Mouse (Mus musculus) CH12.LX (cell line): ENCODE data around the gene Pin4. TPM values are rescaled to one million over a fixed set of nuclear protein-coding genes. Genes with fewer than 3 reads are reported as not detected.

ENCODE experiments used
- DNase-seq: peaks from one replicate; pipeline ENCODE4 v3.0.0-alpha.2; 2013; ENCODE audit errors: extremely low read depth
- H3K27ac ChIP-seq: 2 replicates; pipeline ENCODE4 v1.5.1; 2012; ENCODE audit warnings: low read depth, mild to moderate bottlenecking, control low read depth, moderate library complexity; ENCODE audit not compliant: insufficient read depth
- H3K27me3 ChIP-seq: replicated peaks from 2 replicates; pipeline ENCODE3; 2012; ENCODE audit warnings: inconsistent platforms
- H3K36me3 ChIP-seq, 2 experiments: replicated peaks in 1 of 2; 2 replicates each; pipeline versions ENCODE3 to v1.6.1; 2012; ENCODE audit warnings: inconsistent platforms in 1 of 2, low read length in 1 of 2, mild to moderate bottlenecking in 1 of 2, mixed read lengths in 1 of 2, moderate library complexity in 1 of 2; ENCODE audit not compliant: control insufficient read depth in 1 of 2, insufficient read depth in 1 of 2
- H3K4me1 ChIP-seq, 2 experiments: 2 replicates each; pipeline ENCODE4 v1.6.1; 2012; ENCODE audit warnings: inconsistent platforms in 1 of 2, moderate library complexity in 1 of 2; ENCODE audit not compliant: insufficient read depth in 2 of 2, control insufficient read depth in 1 of 2
- H3K4me2 ChIP-seq: 2 replicates; pipeline ENCODE4 v1.6.1; 2012; ENCODE audit warnings: low read depth, mild to moderate bottlenecking, control low read depth; ENCODE audit not compliant: poor library complexity, insufficient read depth, severe bottlenecking
- H3K4me3 ChIP-seq, 3 experiments: fragments of 150-350 bp in 1 of 3; sonication (generic) in 1 of 3; replicated peaks in 1 of 3; 2 replicates each; pipeline versions ENCODE3 to v1.5.1; 2011 to 2012; ENCODE audit warnings: low read depth in 2 of 3, low read length in 2 of 3, mild to moderate bottlenecking in 2 of 3, moderate library complexity in 2 of 3, control low read depth in 1 of 3, improper control_type of control experiment in 1 of 3, inconsistent platforms in 1 of 3, mixed read lengths in 1 of 3; ENCODE audit not compliant: poor library complexity in 1 of 3
- H3K79me2 ChIP-seq: replicated peaks from 2 replicates; pipeline ENCODE4 v1.6.1; 2012; ENCODE audit warnings: mild to moderate bottlenecking, moderate library complexity; ENCODE audit not compliant: control insufficient read depth, poor library complexity, insufficient read depth, severe bottlenecking; ENCODE audit errors: extremely low read depth
- H3K9ac ChIP-seq: 2 replicates; pipeline ENCODE4 v1.6.1; 2012; ENCODE audit warnings: low read depth, mild to moderate bottlenecking, control low read depth, moderate library complexity; ENCODE audit not compliant: insufficient read depth
- H3K9me3 ChIP-seq: replicated peaks from 2 replicates; pipeline ENCODE3; 2012; ENCODE audit warnings: low read length, inconsistent platforms, mixed read lengths
- BHLHE40 ChIP-seq: IDR thresholded peaks from 2 replicates; pipeline ENCODE4 v1.6.1; 2011; ENCODE audit warnings: mild to moderate bottlenecking, low read depth, low read length, improper control_type of control experiment
- CTCF ChIP-seq, 2 experiments: IDR thresholded peaks in 1 of 2; conservative IDR thresholded peaks in 1 of 2; 2 replicates each; pipeline ENCODE4 v1.5.1; 2011 to 2012; ENCODE audit warnings: low read depth in 2 of 2, low read length in 2 of 2, improper control_type of control experiment in 1 of 2, inconsistent platforms in 1 of 2, mild to moderate bottlenecking in 1 of 2, moderate library complexity in 1 of 2
- E2F4 ChIP-seq: IDR thresholded peaks from 2 replicates; pipeline ENCODE4 v1.6.1; 2011; ENCODE audit warnings: low read depth, low read length, improper control_type of control experiment; ENCODE audit not compliant: insufficient replicate concordance
- ELF1 ChIP-seq: IDR thresholded peaks from 2 replicates; pipeline ENCODE4 v1.6.1; 2014; ENCODE audit warnings: low read depth, mild to moderate bottlenecking, inconsistent platforms, low read length, improper control_type of control experiment
- EP300 ChIP-seq: IDR thresholded peaks from 2 replicates; pipeline ENCODE4 v1.6.1; 2011; ENCODE audit warnings: low read length, improper control_type of control experiment
- GABPA ChIP-seq: IDR thresholded peaks from 2 replicates; pipeline ENCODE4 v1.6.1; 2012; ENCODE audit warnings: low read depth, low read length, improper control_type of control experiment, inconsistent platforms; ENCODE audit not compliant: insufficient replicate concordance
- KAT2A ChIP-seq: IDR thresholded peaks from 2 replicates; pipeline ENCODE4 v1.6.1; 2012; ENCODE audit warnings: low read length, improper control_type of control experiment, inconsistent platforms; ENCODE audit not compliant: insufficient replicate concordance
- MAFK ChIP-seq: IDR thresholded peaks from 2 replicates; pipeline ENCODE4 v1.6.1; 2011; ENCODE audit warnings: low read length, improper control_type of control experiment; ENCODE audit not compliant: insufficient replicate concordance
- MAX ChIP-seq: IDR thresholded peaks from 2 replicates; pipeline ENCODE4 v1.6.1; 2011; ENCODE audit warnings: low read length, improper control_type of control experiment
- MXI1 ChIP-seq: IDR thresholded peaks from 2 replicates; pipeline ENCODE4 v1.6.1; 2011; ENCODE audit warnings: mild to moderate bottlenecking, low read depth, low read length, improper control_type of control experiment
- NRF1 ChIP-seq: IDR thresholded peaks from 2 replicates; pipeline ENCODE4 v1.6.1; 2014; ENCODE audit warnings: low read depth, mild to moderate bottlenecking, inconsistent platforms, low read length, improper control_type of control experiment, moderate library complexity
- POLR2AphosphoS2 ChIP-seq: IDR thresholded peaks from 2 replicates; pipeline ENCODE4 v1.6.1; 2011; ENCODE audit warnings: low read depth, low read length, improper control_type of control experiment
- SMC3 ChIP-seq: IDR thresholded peaks from 2 replicates; pipeline ENCODE4 v1.6.1; 2011; ENCODE audit warnings: low read depth, low read length, improper control_type of control experiment
- TBP ChIP-seq: conservative IDR thresholded peaks from 2 replicates; pipeline ENCODE4 v1.6.1; 2011; ENCODE audit warnings: low read depth, low read length, improper control_type of control experiment
- TCF12 ChIP-seq: IDR thresholded peaks from 2 replicates; pipeline ENCODE4 v1.6.1; 2014; ENCODE audit warnings: low read depth, mild to moderate bottlenecking, inconsistent platforms, low read length, improper control_type of control experiment
- USF2 ChIP-seq: conservative IDR thresholded peaks from 2 replicates; pipeline ENCODE4 v1.6.1; 2011; ENCODE audit warnings: low read depth, low read length, improper control_type of control experiment
- ZKSCAN1 ChIP-seq: IDR thresholded peaks from 2 replicates; pipeline ENCODE4 v1.6.1; 2012; ENCODE audit warnings: low read depth, inconsistent platforms, low read length, improper control_type of control experiment, borderline replicate concordance
- dilution Hi-C: fragments of 300-500 bp; cut with MboI; formaldehyde crosslinking; loops from 2 replicates; pipeline ENCODE4 v1.14.3; 2020; ENCODE audit warnings: low sequenced_read_pairs; ENCODE audit not compliant: extremely low pct_unique_long_range_greater_than_20kb, extremely low pct_ligation_motif_present
- in situ Hi-C: fragments of 300-500 bp; cut with MboI; formaldehyde crosslinking; loops from 3 replicates; pipeline ENCODE4 v1.14.3; 2019; ENCODE audit warnings: low sequenced_read_pairs, low pct_ligation_motif_present, low pct_unique_long_range_greater_than_20kb, mixed read lengths
- polyA plus RNA-seq: library from polyadenylated mRNA; unstranded; fragments of >175 nt; gene quantifications from 2 replicates; pipeline ENCODE4 v1.2.1, GENCODE M21; 2012; ENCODE audit warnings: low read depth; ENCODE audit not compliant: insufficient read length
- total RNA-seq, 2 experiments: library from RNA; depleted of rRNA; stranded (reverse); fragments of 300-350 nt in 1 of 2; fragments of >200 nt in 1 of 2; gene quantifications; 2 replicates each; pipeline ENCODE4 v1.2.3; 2012 to 2014

Pin4 gene
- total and polyA plus RNA-seq, 3 experiments: 53.4 to 66.2 (median 62.0) TPM

DNA sequence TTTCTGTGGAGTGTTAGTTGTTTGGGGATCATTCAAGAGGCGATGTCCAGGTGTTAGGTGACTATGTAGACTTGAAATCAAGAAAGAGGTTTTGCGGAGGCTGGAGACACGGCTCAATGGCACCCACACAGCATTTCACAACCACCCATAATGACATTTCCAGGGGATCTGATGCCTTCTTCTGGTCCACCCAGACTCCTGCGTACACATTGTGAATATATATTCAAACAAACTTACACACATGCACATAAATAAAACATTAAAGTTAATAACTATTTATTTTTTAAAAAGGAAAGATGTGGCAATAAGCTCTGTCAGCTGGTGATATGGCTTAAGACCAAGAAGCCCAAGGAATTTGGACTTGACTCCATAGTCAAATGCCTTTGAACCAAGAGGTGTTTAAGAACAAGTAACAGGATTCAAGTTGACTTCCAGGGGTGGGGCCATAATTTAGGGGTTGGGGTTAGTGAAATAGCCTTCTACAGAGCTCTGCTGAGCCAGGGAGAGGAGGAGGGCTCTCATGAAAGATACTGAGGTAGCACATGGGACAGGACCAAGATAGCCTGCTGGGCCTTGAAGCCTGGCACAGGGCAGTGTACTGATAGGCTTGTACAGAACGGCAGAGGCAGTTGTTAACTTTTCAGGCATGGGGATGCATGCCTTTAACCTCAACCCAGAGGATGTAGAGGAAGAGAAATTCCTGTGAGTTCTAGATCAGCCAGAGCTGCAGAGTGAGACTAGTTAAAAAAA is 56.5 kb downstream of the Pin4 start:
- Histone ChIP-seq H3K27me3 (no peaks in the 10 kb centered on the region), H3K4me1 (no peaks in the 10 kb centered on the region), H3K9me3 (no peaks in the 10 kb centered on the region), H3K4me3 (no peak overlapping the region), H3K4me2 (no peak overlapping the region), H3K79me2 (no peaks in the 10 kb centered on the region), H3K27ac (no peak overlapping the region), H3K9ac (no peak overlapping the region), H3K36me3 (peaks cover 5 to 9% of the 10 kb centered on the region in 2 experiments)
- DNase-seq: no peak
- in situ Hi-C loops (no loop called here), dilution Hi-C loops (no loop called here)
- TF ChIP-seq GABPA: no peak
- TF ChIP-seq ELF1: no peak
- no peak for TF ChIP-seq EP300
- no peak for TF ChIP-seq MAFK
- no peak for TF ChIP-seq KAT2A
- TF ChIP-seq USF2: no peak
- TF ChIP-seq POLR2AphosphoS2: no peak
- TF ChIP-seq E2F4: no peak
- TF ChIP-seq MXI1: no peak
- TF ChIP-seq BHLHE40: no peak
- no peak for TF ChIP-seq NRF1
- TF ChIP-seq CTCF (conservative IDR thresholded peaks at IDR 0.05 in 1 of 2, IDR thresholded peaks at IDR 0.05 in 1 of 2; ENCODE audit: low read depth in 2 of 2, low read length in 2 of 2): no peak
- TF ChIP-seq MAX: no peak
- no peak for TF ChIP-seq SMC3
- TF ChIP-seq TBP: no peak
- no peak for TF ChIP-seq ZKSCAN1
- no peak for TF ChIP-seq TCF12

Other genes starting within 250 kb of the Pin4 start
- gene Rtl5, start 48.1 kb upstream of the Pin4 start, total RNA-seq (2012; rRNA removed): 0.13 and 0.51 TPM in 2 replicates
- 0.42 and 0.55 TPM in 2 replicates for gene Rtl5, start 48.1 kb upstream of the Pin4 start, total RNA-seq (2014; rRNA removed)
- gene Rtl5, start 48.1 kb upstream of the Pin4 start, polyA plus RNA-seq: 0.79 and 1.0 TPM in 2 replicates
- 8.9 and 13.5 TPM in 2 replicates for gene Ercc6l, start 37.6 kb downstream of the Pin4 start, total RNA-seq (2012; rRNA removed)
- 18.5 and 21.5 TPM in 2 replicates for gene Ercc6l, start 37.6 kb downstream of the Pin4 start, total RNA-seq (2014; rRNA removed)
- 12.2 and 15.0 TPM in 2 replicates for gene Ercc6l, start 37.6 kb downstream of the Pin4 start, polyA plus RNA-seq
- gene Rps4x, start 69.9 kb downstream of the Pin4 start, total RNA-seq (2012; rRNA removed): 3,052 and 3,101 TPM in 2 replicates
- 4,290 and 4,543 TPM in 2 replicates for gene Rps4x, start 69.9 kb downstream of the Pin4 start, total RNA-seq (2014; rRNA removed)
- 2,286 and 2,456 TPM in 2 replicates for gene Rps4x, start 69.9 kb downstream of the Pin4 start, polyA plus RNA-seq
- gene Cited1, start 132.7 kb downstream of the Pin4 start, total RNA-seq (2012; rRNA removed): 0.51 and 0.59 TPM in 2 replicates
- gene Cited1, start 132.7 kb downstream of the Pin4 start, total RNA-seq (2014; rRNA removed): 0.86 and 1.4 TPM in 2 replicates
- gene Cited1, start 132.7 kb downstream of the Pin4 start, polyA plus RNA-seq: 2.7 and 3.6 TPM in 2 replicates